Mouse (Mus musculus) cerebellum, adult 11-12 months (tissue): ENCODE results near the gene Btbd9.

Source experiments
- DNase-seq: peaks from one replicate; pipeline ENCODE4 v3.0.0; 2022

Gene Btbd9

GRCm38 (mm10) chr17:30474561-30474960 lies 101.7 kb downstream of the Btbd9 start:
- DNase-seq: no peak

DNA sequence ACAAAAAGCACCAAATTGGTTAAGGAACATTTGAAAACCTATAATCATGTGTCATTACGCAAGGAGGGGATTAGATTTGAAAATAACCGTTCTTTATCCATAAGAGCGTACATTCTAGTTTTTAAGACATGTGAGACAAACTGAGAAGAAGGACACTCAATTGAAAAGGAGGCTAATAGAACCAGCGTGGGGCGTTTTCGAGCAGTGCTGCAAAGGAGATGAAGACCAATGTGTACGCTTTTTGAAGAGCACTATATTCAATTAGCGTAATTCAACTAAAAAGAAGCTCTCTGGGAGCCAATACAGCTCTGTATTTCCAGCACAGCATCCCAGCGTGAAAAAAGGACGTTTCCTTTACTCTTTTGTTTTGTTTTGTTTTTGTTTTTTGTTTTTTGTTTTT lies 103.5 kb downstream of the Btbd9 start:
- DNase-seq: no peak

DNA sequence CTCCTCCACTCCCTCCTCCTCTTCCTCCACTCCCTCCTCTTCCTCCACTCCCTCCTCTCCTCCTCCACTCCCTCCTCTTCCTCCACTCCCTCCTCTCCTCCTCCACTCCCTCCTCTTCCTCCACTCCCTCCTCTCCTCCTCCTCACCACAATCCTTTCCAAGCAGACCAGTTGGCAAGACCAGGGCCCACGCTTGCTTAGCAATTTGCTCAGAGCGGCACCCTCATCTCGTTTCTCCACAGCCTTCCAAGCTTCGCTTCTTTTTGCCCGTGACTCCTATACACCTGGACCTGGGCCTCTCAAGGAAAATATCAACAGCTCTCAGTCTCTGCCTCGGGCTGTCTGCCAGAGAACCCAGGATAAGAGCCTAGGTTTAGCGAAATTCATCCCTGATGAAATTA lies 104.8 kb downstream of the Btbd9 start:
- DNase-seq: no peak

- no peak for DNase-seq
These were observed 105.5 kb downstream of the Btbd9 start for GRCm38 (mm10) chr17:30470790-30471189.

- no peak for DNase-seq
These were observed 106.0 kb downstream of the Btbd9 start for GRCm38 (mm10) chr17:30470286-30470685.

- DNase-seq: no peak
These were observed 106.7 kb downstream of the Btbd9 start for GRCm38 (mm10) chr17:30469511-30470076.

GRCm38 (mm10) chr17:30468368-30468767 lies 107.9 kb downstream of the Btbd9 start:
- DNase-seq: no peak

DNA sequence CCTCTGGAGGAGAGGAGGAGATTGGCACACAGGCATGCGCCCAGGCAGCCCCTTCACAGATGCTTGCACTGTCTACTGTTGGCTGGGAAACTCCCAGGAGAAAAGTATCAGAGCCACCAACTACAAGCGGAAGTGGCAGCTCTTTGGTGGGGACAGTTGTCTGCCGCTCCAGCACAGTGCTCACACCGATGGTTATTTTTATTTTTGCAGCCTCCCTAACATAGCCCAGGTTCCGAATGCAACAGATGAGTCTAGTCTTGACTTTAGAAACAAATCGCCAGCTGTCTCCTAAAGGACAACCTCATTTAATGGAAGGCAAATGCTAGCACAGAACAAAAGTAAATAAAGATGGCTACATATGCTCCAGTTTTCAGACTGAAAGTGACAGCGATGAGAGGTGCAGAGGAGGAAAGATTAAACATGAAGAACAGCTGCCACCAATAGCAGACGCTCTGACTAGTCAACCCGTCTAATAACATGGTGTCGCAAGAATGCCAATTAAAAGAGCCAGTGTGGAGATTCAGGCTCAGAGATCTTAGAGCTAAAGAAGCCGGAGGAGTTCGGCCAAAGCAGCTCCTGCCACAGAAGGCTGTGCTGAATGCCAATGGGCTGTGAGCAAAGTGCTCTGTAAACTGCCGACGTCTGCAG lies 108.6 kb downstream of the Btbd9 start:
- no peak for DNase-seq

DNA sequence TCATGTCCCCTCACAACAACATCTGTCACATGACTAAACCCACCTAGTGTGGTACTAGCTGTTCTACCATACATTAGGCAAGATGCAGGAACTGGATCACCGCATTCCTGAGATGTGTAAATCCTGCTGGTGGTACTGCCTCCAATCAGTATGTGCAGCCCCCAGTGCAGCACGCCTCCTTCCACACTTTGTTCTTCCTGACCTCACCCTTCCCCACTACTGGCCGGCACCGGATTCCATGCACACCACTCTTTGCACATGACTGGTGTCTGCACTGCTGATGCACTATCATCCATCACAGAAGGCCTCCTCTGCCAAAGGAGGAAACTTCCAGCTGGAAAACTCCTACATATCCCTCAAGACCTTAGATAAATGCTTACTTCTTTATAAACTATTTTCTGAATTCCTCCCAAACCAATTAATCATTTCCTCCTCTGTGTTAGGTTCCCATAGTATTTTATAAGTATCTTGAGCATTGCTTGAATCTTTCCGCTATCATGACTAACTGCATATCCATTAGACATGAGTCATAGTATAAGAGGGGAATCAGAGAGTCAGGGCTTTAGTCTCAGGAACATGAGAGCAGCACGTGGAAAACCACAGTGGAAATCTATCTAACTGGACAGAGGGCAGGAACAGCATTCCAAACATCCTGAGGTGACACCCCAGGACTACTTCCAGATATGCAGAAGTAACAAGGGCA lies 111.1 kb downstream of the Btbd9 start:
- DNase-seq: no peak

- DNase-seq: no peak
These were observed 112.0 kb downstream of the Btbd9 start for GRCm38 (mm10) chr17:30464240-30464745.

DNA sequence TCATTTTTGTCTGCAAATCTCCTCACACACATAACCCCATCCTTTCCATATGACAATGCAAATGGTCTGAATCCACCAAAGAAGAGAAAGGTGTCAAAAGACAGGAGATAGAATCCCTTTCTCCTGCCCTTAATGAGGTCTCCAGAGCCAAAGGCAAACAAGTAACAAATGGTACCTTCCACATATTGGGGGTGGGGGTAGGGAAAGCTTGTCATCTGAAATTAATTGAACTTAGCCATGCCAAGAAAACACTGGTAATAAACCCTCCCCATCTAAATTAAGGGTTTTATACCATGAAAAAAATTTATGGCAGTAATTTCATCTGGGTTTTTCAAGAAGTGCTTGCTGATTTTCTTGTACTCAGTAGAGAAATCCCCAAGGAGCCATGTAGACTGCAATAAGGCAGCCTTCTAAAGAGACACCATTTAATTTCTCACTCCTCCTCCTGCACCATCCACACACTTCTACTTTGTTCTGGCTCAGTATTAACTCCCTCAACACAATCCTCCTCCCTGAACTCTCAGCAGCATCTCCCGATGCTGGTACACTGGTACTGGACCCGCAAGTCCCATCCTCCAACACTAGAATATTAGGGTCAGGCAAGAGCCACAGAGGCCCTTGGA lies 115.5 kb downstream of the Btbd9 start:
- DNase-seq: no peak

DNA sequence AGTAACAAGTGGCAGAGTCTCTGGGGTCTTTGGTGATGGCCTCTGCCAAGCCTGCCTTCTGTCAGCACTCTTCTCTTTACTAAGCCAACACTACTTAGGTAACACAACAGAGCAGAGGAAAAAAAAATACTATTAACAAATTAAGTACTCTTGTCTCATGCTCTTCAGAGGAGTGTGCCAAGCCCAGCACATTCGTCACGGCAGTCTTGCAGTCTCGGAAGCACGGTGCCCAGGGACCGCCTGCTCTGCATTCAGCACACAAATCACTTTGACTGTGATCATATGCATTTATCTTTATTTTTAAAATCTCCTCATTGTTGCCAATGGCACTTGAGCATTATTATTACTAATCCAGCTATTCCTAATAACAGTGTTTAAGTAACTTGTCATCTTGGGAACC lies 116.6 kb downstream of the Btbd9 start:
- no peak for DNase-seq

GRCm38 (mm10) chr17:30458926-30459325 lies 117.4 kb downstream of the Btbd9 start:
- no peak for DNase-seq

DNA sequence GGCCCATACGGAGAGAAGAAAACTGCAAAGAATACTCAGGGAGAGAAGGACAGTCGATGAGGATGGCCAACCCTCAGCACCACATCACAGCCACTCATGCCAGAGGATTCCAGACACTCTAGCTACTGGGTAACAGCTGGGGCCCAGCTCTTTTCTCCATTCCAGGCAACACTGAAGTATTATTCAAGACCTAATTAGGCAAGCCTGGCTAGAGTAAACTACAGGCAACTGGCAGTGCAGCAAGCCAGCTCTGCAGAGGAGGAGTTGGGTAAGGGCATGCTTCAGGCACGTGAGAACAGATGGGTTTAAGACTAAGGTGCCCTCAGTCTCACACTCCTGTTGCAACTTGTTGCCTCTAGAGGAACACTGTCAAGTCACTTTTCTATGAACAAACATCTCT lies 118.0 kb downstream of the Btbd9 start:
- DNase-seq: no peak

GRCm38 (mm10) chr17:30457486-30457885 lies 118.8 kb downstream of the Btbd9 start:
- no peak for DNase-seq

GRCm38 (mm10) chr17:30456293-30456692 lies 120.0 kb downstream of the Btbd9 start:
- DNase-seq: no peak

DNA sequence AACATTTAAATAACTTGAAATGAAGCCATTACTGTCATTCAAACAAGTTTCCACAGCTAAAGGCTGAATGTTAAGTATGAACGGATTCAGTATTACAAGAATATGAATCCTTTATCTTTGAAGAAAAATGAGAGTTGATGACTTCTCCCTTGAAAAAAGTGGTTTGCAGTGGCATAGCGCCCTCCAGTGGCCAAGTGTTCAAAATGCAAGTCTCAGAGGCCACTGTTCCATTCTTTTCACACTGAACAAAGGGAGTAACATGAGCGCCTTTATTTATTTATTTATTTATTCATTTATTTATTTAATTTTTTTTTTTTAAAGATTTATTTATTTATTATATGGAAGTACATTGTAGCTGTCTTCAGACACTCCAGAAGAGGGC lies 121.4 kb downstream of the Btbd9 start:
- peak; percentile 72 for DNase-seq

- DNase-seq: no peak
These were observed 122.0 kb downstream of the Btbd9 start for GRCm38 (mm10) chr17:30454155-30454861.

GRCm38 (mm10) chr17:30453272-30453671 lies 123.0 kb downstream of the Btbd9 start:
- no peak for DNase-seq

DNA sequence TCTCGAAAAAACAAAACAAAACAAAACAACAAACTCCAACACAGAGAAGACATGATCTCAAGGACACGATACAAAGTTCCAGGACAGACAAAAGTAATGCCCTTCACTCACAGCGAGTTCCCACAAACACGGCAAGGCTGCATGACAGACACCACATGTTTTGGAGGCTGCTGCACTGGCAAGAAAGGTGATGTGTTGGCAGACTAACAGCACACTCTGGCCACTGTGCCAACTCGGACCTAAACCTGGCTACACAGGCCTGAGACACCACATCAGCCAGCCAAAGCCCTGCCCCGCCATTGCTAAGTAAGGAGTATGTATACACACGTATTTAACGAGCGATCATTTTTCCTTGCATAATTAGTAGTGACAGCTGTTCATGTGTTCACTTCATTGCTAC lies 123.9 kb downstream of the Btbd9 start:
- no peak for DNase-seq

DNA sequence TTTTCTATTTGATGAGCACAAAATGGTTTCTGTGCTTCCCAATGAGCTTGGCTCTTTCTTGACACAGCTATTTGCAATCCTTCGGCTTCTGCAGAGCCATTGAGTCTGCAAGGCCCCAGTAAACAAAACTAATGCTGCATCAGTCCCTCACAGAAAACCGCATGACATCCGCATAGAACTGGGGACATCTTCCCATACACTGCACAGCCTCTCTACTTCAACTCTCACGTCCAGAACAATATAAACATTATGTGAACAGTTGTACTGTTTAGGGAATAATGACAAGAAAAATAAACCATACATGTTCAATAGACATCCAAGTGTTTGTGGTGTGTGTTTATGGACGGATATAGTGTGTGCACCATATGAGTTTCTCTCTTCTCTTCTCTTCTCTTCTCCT lies 127.7 kb downstream of the Btbd9 start:
- DNase-seq: no peak

- DNase-seq: no peak
These were observed 130.4 kb downstream of the Btbd9 start for GRCm38 (mm10) chr17:30445805-30446441.

DNA sequence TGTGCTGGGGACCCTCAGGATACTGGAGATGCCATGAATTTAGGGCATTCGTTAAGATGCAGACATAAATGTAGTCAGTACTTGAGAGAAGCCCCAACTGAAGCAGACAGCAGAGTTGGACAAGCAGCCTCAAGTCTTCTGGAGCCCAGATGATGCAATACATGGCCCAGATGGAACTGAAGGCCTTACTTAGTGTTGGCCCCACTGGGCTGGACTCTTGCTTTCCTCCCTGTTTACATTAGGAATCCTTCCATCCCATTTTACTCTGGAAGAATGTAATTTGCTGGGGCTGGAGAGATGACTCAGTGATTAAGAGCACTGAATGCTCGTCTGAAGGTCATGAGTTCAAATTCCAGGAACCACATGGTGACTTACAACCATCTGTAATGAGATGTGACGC lies 136.6 kb downstream of the Btbd9 start:
- no peak for DNase-seq
